20 mouse cellular contexts compared by ENCODE assay signal in the genomic region with DNA sequence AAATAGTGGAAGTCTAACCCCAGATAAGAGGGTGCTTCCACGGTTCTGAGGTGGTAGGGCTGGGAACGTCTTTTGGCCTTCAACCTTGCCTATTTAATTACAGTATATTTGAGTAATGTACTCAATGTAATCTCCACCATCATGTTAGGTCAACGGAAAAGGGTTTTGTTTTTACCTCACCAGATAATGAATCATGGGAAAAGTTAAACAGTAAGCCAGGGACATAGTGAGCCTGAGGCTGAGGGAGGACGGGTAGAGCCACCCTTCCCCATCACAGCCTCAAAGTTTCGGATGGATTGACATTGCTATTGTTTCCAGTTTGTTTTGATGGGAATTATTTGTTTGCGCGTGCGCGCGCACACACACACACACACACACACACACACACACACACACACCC.
"Had no signal": no experiment of that assay in that cellular context is flagged by ENCODE, and none has a peak within 500 bp of the region (broad histone marks: within the 10 kb centered on the region; RNA-seq: fewer than 3 reads in every experiment).

No protein-coding gene starts in this region.

- H3K9ac ChIP-seq: liver, embryonic 14.5 days; liver, postnatal 0 days; lung, embryonic 14.5 days; midbrain, embryonic 12.5 days; neural tube, embryonic 13.5 days had no signal

- H3K9me3 ChIP-seq: midbrain, embryonic 12.5 days; neural tube, embryonic 13.5 days had no signal

- H3K4me2 ChIP-seq: lung, embryonic 14.5 days; midbrain, embryonic 12.5 days; neural tube, embryonic 13.5 days had no signal

- H3K4me1 ChIP-seq: midbrain, embryonic 12.5 days; neural tube, embryonic 13.5 days had no signal

- DNase-seq: layer of hippocampus, adult 9-11 months; liver, postnatal 0 days; lung, embryonic 14.5 days; retina, postnatal 1 day; right cerebral cortex, postnatal 25 days; spleen, adult 18-20 months; thymus, adult 2 months; thymus, postnatal 14 days; thymus, postnatal 4 days had no signal

- H3K36me3 ChIP-seq: midbrain, embryonic 12.5 days; neural tube, embryonic 13.5 days had no signal

- ATAC-seq: hindbrain, postnatal 0 days; inflammation-experienced regulatory T-cells, adult 6 months; liver, postnatal 0 days; lung, postnatal 0 days; midbrain, embryonic 16.5 days had no signal

- H3K4me3 ChIP-seq: layer of hippocampus, adult 2 months; left cerebral cortex, adult 2 months; midbrain, embryonic 12.5 days; myocyte; neural tube, embryonic 13.5 days had no signal

- H3K27ac ChIP-seq: hindbrain, postnatal 0 days; layer of hippocampus, adult 2 months; left cerebral cortex, adult 2 months; liver, embryonic 14.5 days; macrophage; midbrain, embryonic 12.5 days; neural tube, embryonic 13.5 days had no signal

- H3K27me3 ChIP-seq: midbrain, embryonic 12.5 days; neural tube, embryonic 13.5 days had no signal
